Mouse (Mus musculus) midbrain, postnatal 0 days (tissue): ENCODE results near the gene Adck1. TPM values are rescaled to one million over a fixed set of nuclear protein-coding genes. Genes with fewer than 3 reads are reported as not detected.
A peak's percentile ranks its signal among the peaks of the same experiment; 100 is the strongest.

Experiments
- ATAC-seq: fragments of 200-750 bp; cut with Nextera tagmentation; 2 replicates; pipeline ENCODE4 v1.8.0; 2017; ENCODE audit warnings: moderate number of reproducible peaks, mild to moderate bottlenecking, moderate TSS enrichment, moderate library complexity; ENCODE audit not compliant: low FRiP score
- DNase-seq: peaks from one replicate; pipeline ENCODE4 v3.0.0-alpha.2; 2015; ENCODE audit warnings: low spot score
- H3K27ac ChIP-seq: fragments of 300-500 bp; sonication (generic); 2 replicates; pipeline ENCODE4 v1.5.1; 2014; ENCODE audit warnings: low read depth, mild to moderate bottlenecking, low read length, mixed read lengths
- H3K27me3 ChIP-seq: fragments of 300-500 bp; sonication (generic); 2 replicates; pipeline ENCODE4 v1.6.1; 2014; ENCODE audit warnings: low read length, control low read depth, mixed read lengths; ENCODE audit not compliant: insufficient read depth
- H3K36me3 ChIP-seq: fragments of 300-500 bp; sonication (generic); 2 replicates; pipeline ENCODE4 v1.6.1; 2014; ENCODE audit warnings: low read length, control low read depth, mixed read lengths; ENCODE audit not compliant: insufficient read depth
- H3K4me1 ChIP-seq: fragments of 300-500 bp; sonication (generic); 2 replicates; pipeline ENCODE4 v1.6.1; 2014; ENCODE audit warnings: mild to moderate bottlenecking, control low read depth, antibody characterized with exemption, low read length, mixed read lengths; ENCODE audit not compliant: insufficient read depth
- H3K4me2 ChIP-seq: fragments of 300-500 bp; sonication (generic); 2 replicates; pipeline ENCODE4 v1.6.1; 2014; ENCODE audit warnings: low read depth, mild to moderate bottlenecking, low read length, mixed read lengths; ENCODE audit not compliant: poor library complexity, severe bottlenecking
- H3K4me3 ChIP-seq: fragments of 300-500 bp; sonication (generic); 2 replicates; pipeline ENCODE4 v1.5.1; 2014; ENCODE audit warnings: low read depth, mild to moderate bottlenecking, low read length, moderate library complexity
- H3K9ac ChIP-seq: fragments of 300-500 bp; sonication (generic); replicated peaks from 2 replicates; pipeline ENCODE4 v1.6.1; 2014; ENCODE audit warnings: mild to moderate bottlenecking, low read length, moderate library complexity, mixed read lengths; ENCODE audit not compliant: poor library complexity, severe bottlenecking
- H3K9me3 ChIP-seq: fragments of 300-500 bp; sonication (generic); 2 replicates; pipeline ENCODE4 v1.6.1; 2016; ENCODE audit warnings: low read length, control low read depth
- CTCF ChIP-seq: IDR thresholded peaks from 2 replicates; pipeline ENCODE4 v1.5.1; 2016; ENCODE audit warnings: antibody characterized with exemption, mild to moderate bottlenecking
- whole genome bisulfite sequencing: fragments of 180-500 bp; shearing (Covaris S2); extraction: QIAGEN DNeasy Blood & Tissue Kit; methylation state at CpG from one replicate; pipeline ENCODE4 v1.1.7; 2014; 5-methylcytosine and 5-hydroxymethylcytosine counted together
- polyA plus RNA-seq: library from polyadenylated mRNA; unstranded; fragments of >200 nt; fragmentation: Nextera tagmentation; extraction: Ambion mirVana; gene quantifications from 2 replicates; pipeline ENCODE4 v1.2.1, GENCODE M21; 2015
- total RNA-seq: library from RNA; depleted of rRNA; stranded (reverse); fragments of >200 nt; gene quantifications from 2 replicates; pipeline ENCODE4 v1.2.3, GENCODE M21; 2014

The Adck1 gene
- total and polyA plus RNA-seq, 2 experiments from 2014 or later, result 41.5 to 49.1 TPM

DNA sequence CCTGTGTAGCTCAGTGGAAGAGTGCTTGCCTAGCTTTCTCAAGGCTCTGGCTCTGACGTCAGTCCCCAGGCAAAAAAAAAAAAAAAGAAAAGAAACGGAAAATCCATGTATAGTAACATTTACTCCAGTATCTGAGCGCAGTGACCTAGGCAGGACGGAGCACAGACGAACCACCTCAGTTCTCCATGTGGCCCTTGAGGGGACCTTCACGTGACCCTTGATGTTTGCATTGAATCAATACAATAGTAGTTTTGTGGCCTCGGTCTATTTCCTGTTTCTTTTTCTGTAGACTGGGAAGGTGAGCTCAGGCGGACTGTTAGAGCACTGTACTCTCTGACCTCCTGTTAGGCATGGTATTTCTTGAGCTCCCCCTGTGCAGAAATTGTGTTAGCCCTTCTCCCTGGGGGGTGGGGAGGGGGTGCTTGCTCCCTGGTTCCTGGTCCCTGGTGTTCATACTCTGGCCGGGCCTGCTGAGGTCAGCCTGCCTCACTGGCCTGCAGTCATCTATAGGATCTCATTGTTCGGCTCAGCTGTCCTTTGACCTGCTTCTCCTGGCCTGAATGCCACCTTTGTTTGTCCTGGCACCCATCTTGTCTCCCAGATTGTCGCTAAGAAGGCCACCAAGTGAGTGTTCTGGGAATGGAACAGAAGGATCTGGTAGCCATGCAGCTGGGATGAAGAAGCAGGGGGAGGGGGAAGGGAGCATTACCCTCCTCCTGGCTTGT is 48.1 kb downstream of the Adck1 start:
- H3K4me1 ChIP-seq, result no peaks in the 10 kb centered on the region
- no peak overlapping the region for H3K27ac ChIP-seq
- H3K27me3 ChIP-seq, result no peaks in the 10 kb centered on the region
- H3K4me2 ChIP-seq, result no peak overlapping the region
- WGBS, result 55% methylated on average over 11 of the region's 11 CpGs
- no peak overlapping the region for H3K4me3 ChIP-seq
- no peak for TF ChIP-seq CTCF
- H3K9me3 ChIP-seq, result no peaks in the 10 kb centered on the region
- H3K36me3 ChIP-seq, result peaks cover 16% of the 10 kb centered on the region; the same call in 1 of the 2 replicates
- ATAC-seq (no peak), DNase-seq (no peak)
- no peak overlapping the region for H3K9ac ChIP-seq

GRCm38 (mm10) chr12:88413239-88413638 is 52.9 kb downstream of the Adck1 start:
- no peak overlapping the region for H3K9ac ChIP-seq
- no peak overlapping the region for H3K4me3 ChIP-seq
- no peak for TF ChIP-seq CTCF
- H3K27ac ChIP-seq, result no peak overlapping the region
- H3K9me3 ChIP-seq, result no peaks in the 10 kb centered on the region
- H3K4me1 ChIP-seq, result no peaks in the 10 kb centered on the region
- WGBS, result 96% methylated on average over 1 of the region's 1 CpGs
- no peak for DNase-seq
- no peak overlapping the region for H3K4me2 ChIP-seq
- no peak for ATAC-seq
- no peaks in the 10 kb centered on the region for H3K27me3 ChIP-seq
- H3K36me3 ChIP-seq, result peaks cover 10% of the 10 kb centered on the region; the same call in 1 of the 2 replicates

DNA sequence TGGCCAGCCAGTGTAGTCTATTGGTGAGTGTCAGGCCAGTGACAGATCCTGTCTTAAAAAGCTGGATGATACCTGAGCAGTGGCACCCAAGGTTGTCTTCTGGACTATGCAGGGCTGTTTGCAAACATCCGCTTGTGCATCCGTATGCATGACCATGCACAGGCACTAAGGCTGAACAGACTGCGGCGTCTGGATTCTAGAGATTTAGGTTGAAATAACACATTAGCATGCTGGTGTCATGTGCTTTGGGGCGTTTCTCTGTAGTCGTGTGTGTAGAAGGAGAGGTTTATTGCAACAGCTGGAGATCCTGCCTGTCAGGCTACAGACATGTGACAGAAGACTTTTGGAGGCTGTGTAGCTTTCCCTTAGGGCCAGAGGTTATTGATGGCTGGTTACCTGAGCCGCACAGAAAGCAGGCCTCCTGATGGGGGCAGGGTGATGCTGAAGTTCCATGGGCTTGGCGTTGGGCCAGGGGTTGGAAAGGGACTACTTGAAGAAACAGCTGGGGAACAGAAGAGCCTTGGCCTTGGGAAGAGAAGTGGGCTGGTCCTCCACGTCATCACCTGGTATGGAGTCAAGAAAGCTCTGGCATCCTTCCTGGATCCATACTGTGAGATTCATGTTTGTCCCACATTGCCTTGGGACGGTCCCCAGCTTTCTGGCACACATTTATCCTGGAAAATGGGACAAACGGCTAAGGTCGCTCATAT is 59.7 kb downstream of the Adck1 start:
- no peak overlapping the region for H3K4me3 ChIP-seq
- WGBS, result 73% methylated on average over 12 of the region's 12 CpGs
- no peak overlapping the region for H3K9ac ChIP-seq
- ATAC-seq, result peak; percentile 38; the same call in 1 of the 2 replicates
- TF ChIP-seq CTCF, result no peak
- no peaks in the 10 kb centered on the region for H3K4me1 ChIP-seq
- no peak overlapping the region for H3K27ac ChIP-seq
- no peaks in the 10 kb centered on the region for H3K27me3 ChIP-seq
- no peaks in the 10 kb centered on the region for H3K9me3 ChIP-seq
- no peaks in the 10 kb centered on the region for H3K36me3 ChIP-seq
- DNase-seq, result peak; percentile 30
- no peak overlapping the region for H3K4me2 ChIP-seq

DNA sequence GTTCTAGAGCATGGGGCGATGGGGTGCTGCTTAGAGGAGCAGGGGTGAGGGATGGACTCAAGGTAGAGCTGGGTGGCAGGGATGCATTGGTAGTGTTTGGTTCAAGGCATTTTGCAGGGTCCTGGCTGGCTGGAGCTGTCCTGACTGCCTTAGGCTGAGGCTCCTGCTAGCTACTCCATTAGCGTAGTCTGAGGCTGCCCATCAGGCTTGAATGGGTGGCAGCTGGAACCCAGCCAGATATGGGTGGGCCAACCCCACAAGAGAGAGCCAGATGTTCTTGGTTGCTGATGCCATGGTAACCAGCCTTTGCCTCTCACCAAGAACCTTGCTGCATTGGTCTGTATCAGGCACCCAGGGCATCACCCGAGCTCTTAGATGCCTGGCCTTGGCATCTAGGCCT is 66.6 kb downstream of the Adck1 start:
- H3K4me1 ChIP-seq, result no peaks in the 10 kb centered on the region
- H3K4me3 ChIP-seq, result no peak overlapping the region
- H3K9me3 ChIP-seq, result no peaks in the 10 kb centered on the region
- no peak overlapping the region for H3K4me2 ChIP-seq
- no peak overlapping the region for H3K27ac ChIP-seq
- H3K36me3 ChIP-seq, result no peaks in the 10 kb centered on the region; the same call in 1 of the 2 replicates
- no peaks in the 10 kb centered on the region for H3K27me3 ChIP-seq
- DNase-seq (no peak), ATAC-seq (0 out of 2 replicates have a peak, but pooled peaks have one; percentile 28)
- no peak overlapping the region for H3K9ac ChIP-seq
- no peak for TF ChIP-seq CTCF
- 92% methylated on average over 3 of the region's 3 CpGs for WGBS

- H3K4me2 ChIP-seq, result no peak overlapping the region
- 95% methylated on average over 2 of the region's 2 CpGs for WGBS
- no peaks in the 10 kb centered on the region for H3K27me3 ChIP-seq
Measured at GRCm38 (mm10) chr12:88428735-88429134, 68.4 kb downstream of the Adck1 start.

GRCm38 (mm10) chr12:88432277-88432676 is 71.9 kb downstream of the Adck1 start:
- no peaks in the 10 kb centered on the region for H3K4me1 ChIP-seq
- no peak for TF ChIP-seq CTCF
- DNase-seq (no peak), ATAC-seq (no peak)
- H3K4me3 ChIP-seq, result no peak overlapping the region
- no peaks in the 10 kb centered on the region for H3K9me3 ChIP-seq
- 70% methylated on average over 4 of the region's 4 CpGs for WGBS
- H3K36me3 ChIP-seq, result peaks cover 3% of the 10 kb centered on the region; the same call in 1 of the 2 replicates
- no peak overlapping the region for H3K27ac ChIP-seq
- no peak overlapping the region for H3K4me2 ChIP-seq
- no peaks in the 10 kb centered on the region for H3K27me3 ChIP-seq
- H3K9ac ChIP-seq, result no peak overlapping the region

More at GRCm38 (mm10) chr12:88428735-88429134, 68.4 kb downstream of the Adck1 start:
- no peak overlapping the region for H3K27ac ChIP-seq
- no peak for TF ChIP-seq CTCF
- no peaks in the 10 kb centered on the region for H3K4me1 ChIP-seq
- no peaks in the 10 kb centered on the region; the same call in 1 of the 2 replicates for H3K36me3 ChIP-seq
- no peak overlapping the region for H3K4me3 ChIP-seq
- H3K9ac ChIP-seq, result no peak overlapping the region
- no peak for ATAC-seq
- H3K9me3 ChIP-seq, result no peaks in the 10 kb centered on the region
- DNase-seq, result no peak
